Mouse (Mus musculus): ENCODE results near the gene Pla1a.
"Not testable (repeated sequence)": the region's sequence is repeated elsewhere in the genome, so short reads cannot be mapped to it uniquely, and the experiment has no call there.

The Pla1a gene

GRCm38 (mm10) chr16:38458600-38459280 lies 25.8 kb upstream of the Pla1a start:
- in situ Hi-C loops (cut with MboI), result no loop called here

- in situ Hi-C loops (cut with MboI), result no loop called here
Measured at GRCm38 (mm10) chr16:38456812-38457567, 24.0 kb upstream of the Pla1a start.

GRCm38 (mm10) chr16:38455511-38456418 lies 22.8 kb upstream of the Pla1a start, which contains the start of gene Cd80:
Gene Cd80 (plus strand): TSS chr16:38455561.
- in situ Hi-C loops (cut with MboI), result no loop called here

GRCm38 (mm10) chr16:38454533-38455254 lies 21.7 kb upstream of the Pla1a start:
- in situ Hi-C loops (cut with MboI), result no loop called here

GRCm38 (mm10) chr16:38453952-38454351 lies 21.0 kb upstream of the Pla1a start:
- in situ Hi-C loops (cut with MboI), result no loop called here

- in situ Hi-C loops (cut with MboI), result no loop called here
Measured at GRCm38 (mm10) chr16:38453203-38453553, 20.2 kb upstream of the Pla1a start.

- in situ Hi-C loops (cut with MboI), result no loop called here
Measured at GRCm38 (mm10) chr16:38452442-38453202, 19.7 kb upstream of the Pla1a start, which contains the start of gene Adprh. Gene Adprh (minus strand): TSS chr16:38452703.

- in situ Hi-C loops (cut with MboI), result no loop called here
Measured at GRCm38 (mm10) chr16:38451421-38452205, 18.7 kb upstream of the Pla1a start.

- in situ Hi-C loops (cut with MboI), result no loop called here
Measured at GRCm38 (mm10) chr16:38450707-38451106, 17.8 kb upstream of the Pla1a start.

- in situ Hi-C loops (cut with MboI), result no loop called here
Measured at GRCm38 (mm10) chr16:38448458-38448857, 15.5 kb upstream of the Pla1a start.

GRCm38 (mm10) chr16:38447366-38447765 lies 14.4 kb upstream of the Pla1a start:
- in situ Hi-C loops (cut with MboI), result no loop called here

- in situ Hi-C loops (cut with MboI), result not testable (repeated sequence)
Measured at GRCm38 (mm10) chr16:38446141-38446540, 13.2 kb upstream of the Pla1a start.

- in situ Hi-C loops (cut with MboI), result no loop called here
Measured at GRCm38 (mm10) chr16:38445576-38445975, 12.6 kb upstream of the Pla1a start.

GRCm38 (mm10) chr16:38445046-38445445 lies 12.1 kb upstream of the Pla1a start:
- in situ Hi-C loops (cut with MboI), result no loop called here

GRCm38 (mm10) chr16:38443721-38444464 lies 10.9 kb upstream of the Pla1a start:
- in situ Hi-C loops (cut with MboI), result no loop called here

- in situ Hi-C loops (cut with MboI), result no loop called here
Measured at GRCm38 (mm10) chr16:38442216-38442615, 9.3 kb upstream of the Pla1a start.

- in situ Hi-C loops (cut with MboI), result no loop called here
Measured at GRCm38 (mm10) chr16:38441611-38442010, 8.7 kb upstream of the Pla1a start.

- in situ Hi-C loops (cut with MboI), result no loop called here
Measured at GRCm38 (mm10) chr16:38440403-38440802, 7.5 kb upstream of the Pla1a start.

- in situ Hi-C loops (cut with MboI), result no loop called here
Measured at GRCm38 (mm10) chr16:38439190-38439589, 6.2 kb upstream of the Pla1a start.

Measured in mature B cell (primary cell).